Mouse (Mus musculus) central nervous system, embryonic 18 days (tissue): ENCODE data around the gene Gm20532. TPM values are rescaled to one million over a fixed set of nuclear protein-coding genes. Genes with fewer than 3 reads are reported as not detected.

Experiments used
- polyA plus RNA-seq: library from polyadenylated mRNA; depleted of rRNA; stranded (reverse); fragments of >200 nt; gene quantifications from 2 replicates; pipeline ENCODE4 v1.2.3, GENCODE M21; 2012; rRNA removed

Gm20532 gene
- polyA plus RNA-seq: not detected in 2 replicates

GRCm38 (mm10) chr2:26586294-26587043, at the start of gene Gm20532:
Gm20532 (plus strand) TSS chr2:26586639.

GRCm38 (mm10) chr2:26579714-26580113, 6.7 kb upstream of the Gm20532 start, which contains the start of gene Egfl7:
Egfl7 (plus strand) TSS chr2:26580014.

GRCm38 (mm10) chr2:26603720-26604671, 17.6 kb downstream of the Gm20532 start, which contains the start of gene Agpat2:
Agpat2 (minus strand) TSS chr2:26604417.

GRCm38 (mm10) chr2:26627921-26628739, 41.7 kb downstream of the Gm20532 start, which contains the start of gene Fam69b:
Fam69b (plus strand) TSS chr2:26628457.

GRCm38 (mm10) chr2:26671182-26671581, 84.7 kb downstream of the Gm20532 start, which contains the start of gene Lcn4:
Lcn4 (minus strand) TSS chr2:26671282.

Other genes starting within 250 kb of the Gm20532 start
- gene Dnlz, start 234.5 kb upstream of the Gm20532 start, polyA plus RNA-seq: 28.5 and 28.7 TPM in 2 replicates
- gene Card9, start 225.7 kb upstream of the Gm20532 start, polyA plus RNA-seq: 2.1 and 3.2 TPM in 2 replicates
- gene Snapc4, start 206.0 kb upstream of the Gm20532 start, polyA plus RNA-seq: 57.9 and 63.3 TPM in 2 replicates
- gene Entr1, start 197.3 kb upstream of the Gm20532 start, polyA plus RNA-seq: 294 and 301 TPM in 2 replicates
- gene Pmpca, start 197.3 kb upstream of the Gm20532 start, polyA plus RNA-seq: 123 and 126 TPM in 2 replicates
- gene Inpp5e, start 177.4 kb upstream of the Gm20532 start, polyA plus RNA-seq: 34.4 and 35.6 TPM in 2 replicates
- gene Sec16a, start 141.4 kb upstream of the Gm20532 start, polyA plus RNA-seq: 35.6 and 37.3 TPM in 2 replicates
- gene Notch1, start 70.0 kb upstream of the Gm20532 start, polyA plus RNA-seq: 11.0 and 11.8 TPM in 2 replicates
- 131 and 140 TPM in 2 replicates for gene Egfl7, start 6.6 kb upstream of the Gm20532 start, polyA plus RNA-seq
- gene Agpat2, start 17.8 kb downstream of the Gm20532 start, polyA plus RNA-seq: 4.8 and 6.1 TPM in 2 replicates
- gene Fam69b, start 41.8 kb downstream of the Gm20532 start, polyA plus RNA-seq: 123 and 131 TPM in 2 replicates
- not detected in 2 replicates for gene Lcn4, start 84.6 kb downstream of the Gm20532 start, polyA plus RNA-seq